Mouse (Mus musculus) sigmoid colon, adult 10 weeks (tissue): ENCODE measurements around the gene Ndufa10. TPM values are rescaled to one million over a fixed set of nuclear protein-coding genes. Genes with fewer than 3 reads are reported as not detected.

ENCODE experiments used
- polyA plus RNA-seq: library from polyadenylated mRNA; stranded (reverse); fragments of 350-450 nt; fragmentation: Illumina TruSeq; extraction: RNeasy Lipid Tissue Mini Kit (QIAGEN cat#74804); gene quantifications from one replicate; pipeline ENCODE4 v1.2.3, GENCODE M21; 2014; ENCODE audit warnings: low read depth, low replicate concordance

Ndufa10 gene
- 128 TPM for polyA plus RNA-seq

DNA sequence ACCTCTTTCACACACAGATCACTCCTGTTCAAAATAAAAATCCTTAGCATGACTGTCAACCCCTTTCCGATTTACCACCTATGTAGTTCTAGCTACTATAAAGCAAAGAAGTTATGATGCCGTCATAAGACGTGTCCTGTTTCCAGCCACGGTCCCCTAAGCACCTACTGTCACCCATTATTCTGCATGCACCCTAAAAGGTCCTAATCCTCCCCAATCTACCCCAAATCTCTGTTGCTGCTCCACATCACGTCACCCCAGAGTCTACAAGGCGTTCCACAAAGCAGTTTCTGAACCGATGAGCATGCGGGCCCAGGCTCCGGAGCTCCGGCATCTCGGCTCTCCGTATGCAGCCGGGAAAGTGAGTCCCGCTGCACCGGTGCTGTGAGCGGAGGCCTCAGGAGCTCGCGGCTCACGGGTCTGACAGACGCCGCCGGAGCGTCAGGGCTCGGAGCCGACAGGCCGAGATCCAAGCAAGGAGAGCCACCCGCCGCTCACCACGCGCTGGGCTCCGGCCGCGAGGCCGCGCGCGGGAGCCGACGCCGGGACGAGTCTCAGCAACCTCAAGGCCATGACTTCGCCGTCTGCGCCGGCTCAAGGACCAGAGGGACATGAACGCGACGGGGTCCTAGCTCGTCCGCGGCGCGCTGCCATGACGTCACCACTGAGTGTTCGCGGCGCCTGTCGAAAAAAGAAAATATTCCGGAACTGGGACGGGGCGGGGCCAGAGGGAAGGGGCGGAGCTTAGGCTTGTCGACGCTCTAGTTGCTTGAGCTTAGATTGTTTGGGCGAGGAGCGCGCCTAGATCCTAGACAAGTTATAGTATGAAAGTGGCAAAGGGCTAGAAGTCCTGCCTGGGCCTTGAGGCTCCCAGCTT lies at the start of gene Ndufa10:
Ndufa10 (minus strand) TSS at position 696 of the 877 bp plus-strand sequence.

GRCm38 (mm10) chr1:92518561-92518960 lies 44.9 kb upstream of the Ndufa10 start, which contains the start of gene Olfr1414:
Olfr1414 (minus strand) TSS chr1:92518661.

DNA sequence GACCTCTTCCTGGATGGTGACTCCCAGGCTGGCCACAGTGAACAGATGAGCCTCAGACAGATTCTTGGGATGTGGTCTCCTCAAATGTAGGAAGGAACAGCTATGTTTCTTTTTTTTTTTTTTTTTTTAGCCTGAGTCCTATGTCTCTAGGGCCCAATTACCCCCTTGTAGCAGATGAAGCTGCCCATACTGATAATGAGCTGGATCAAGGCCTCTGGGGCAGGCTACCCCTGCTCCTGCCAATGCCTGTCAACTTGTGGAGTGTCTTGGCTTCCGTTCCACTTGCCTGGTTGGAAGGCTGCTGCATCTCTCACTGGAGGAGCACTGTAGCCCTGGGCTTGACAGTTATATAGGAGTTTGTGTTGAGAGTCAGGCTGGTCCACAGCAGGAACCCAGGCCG lies 22.3 kb upstream of the Ndufa10 start, which contains the start of gene Olfr1415:
Olfr1415 (minus strand) TSS at position 101 of the 400 bp plus-strand sequence.

GRCm38 (mm10) chr1:92485013-92485412 lies 11.4 kb upstream of the Ndufa10 start, which contains the start of gene Olfr1416:
Olfr1416 (minus strand) TSS chr1:92485113.

Other genes with a start within 250 kb of the Ndufa10 start
- gene Olfr1416, start 11.3 kb upstream of the Ndufa10 start, polyA plus RNA-seq = not detected
- not detected for gene Olfr1415, start 22.2 kb upstream of the Ndufa10 start, polyA plus RNA-seq
- not detected for gene Olfr1414, start 44.8 kb upstream of the Ndufa10 start, polyA plus RNA-seq
- gene Olfr1413, start 97.5 kb upstream of the Ndufa10 start, polyA plus RNA-seq = not detected
- not detected for gene Olfr1412, start 111.9 kb upstream of the Ndufa10 start, polyA plus RNA-seq
- gene Olfr1411, start 120.6 kb upstream of the Ndufa10 start, polyA plus RNA-seq = not detected
- not detected for gene Olfr1410, start 131.9 kb upstream of the Ndufa10 start, polyA plus RNA-seq
- gene Olfr12, start 143.9 kb upstream of the Ndufa10 start, polyA plus RNA-seq = not detected
- gene Cops9, start 168.1 kb upstream of the Ndufa10 start, polyA plus RNA-seq = 68.7 TPM
- gene Otos, start 175.0 kb upstream of the Ndufa10 start, polyA plus RNA-seq = not detected